Mouse (Mus musculus): ENCODE measurements at regions not wholly inside any gene's neighbourhood (a gene's known extent, or its start where the extent isn't known, plus 50 kb on each side); places are given as distances from the start of the nearest gene placed in this dataset.

GRCm38 (mm10) chr16:51925639-51926038, 105.4 kb upstream of the Cblb start:
- H3K36me3 ChIP-seq (ENCODE audit: control insufficient read depth, insufficient read depth, low read length), result no peaks in the 10 kb centered on the region
- ATAC-seq (ENCODE audit: low FRiP score, low read depth) (no peak), DNase-seq (ENCODE audit: low spot score) (no peak)
- H3K9ac ChIP-seq (ENCODE audit: low read depth, low read length, severe bottlenecking), result no peak overlapping the region
- TF ChIP-seq POLR2A (IDR thresholded peaks at IDR 0.05; ENCODE audit: borderline replicate concordance, extremely low read depth, insufficient read depth, insufficient read length), result no peak
- no peaks in the 10 kb centered on the region for H3K27me3 ChIP-seq (ENCODE audit: control insufficient read depth, insufficient read depth, low read length)
- H3K27ac ChIP-seq (replicated peaks; ENCODE audit: low read depth, low read length), result no peak overlapping the region
- H3K4me3 ChIP-seq (replicated peaks; ENCODE audit: low read length), result no peak overlapping the region
- 78% methylated on average over 3 of the region's 3 CpGs for WGBS
- no peaks in the 10 kb centered on the region for H3K9me3 ChIP-seq (ENCODE audit: control insufficient read depth, low read length)
- H3K4me2 ChIP-seq (replicated peaks; ENCODE audit: low read depth, low read length, severe bottlenecking), result no peak overlapping the region
- H3K4me1 ChIP-seq (ENCODE audit: control insufficient read depth, insufficient read depth, low read length), result no peaks in the 10 kb centered on the region

GRCm38 (mm10) chr16:51933122-51933521, 97.9 kb upstream of the Cblb start:
- no peaks in the 10 kb centered on the region for H3K4me1 ChIP-seq (ENCODE audit: control insufficient read depth, insufficient read depth, low read length)
- WGBS, result 78% methylated on average over 2 of the region's 2 CpGs
- ATAC-seq (ENCODE audit: low FRiP score, low read depth) (no peak), DNase-seq (ENCODE audit: low spot score) (no peak)
- TF ChIP-seq POLR2A (IDR thresholded peaks at IDR 0.05; ENCODE audit: borderline replicate concordance, extremely low read depth, insufficient read depth, insufficient read length), result no peak
- no peaks in the 10 kb centered on the region for H3K27me3 ChIP-seq (ENCODE audit: control insufficient read depth, insufficient read depth, low read length)
- no peak overlapping the region for H3K4me3 ChIP-seq (replicated peaks; ENCODE audit: low read length)
- no peak overlapping the region for H3K9ac ChIP-seq (ENCODE audit: low read depth, low read length, severe bottlenecking)
- H3K4me2 ChIP-seq (replicated peaks; ENCODE audit: low read depth, low read length, severe bottlenecking), result no peak overlapping the region
- H3K27ac ChIP-seq (replicated peaks; ENCODE audit: low read depth, low read length), result no peak overlapping the region
- H3K9me3 ChIP-seq (ENCODE audit: control insufficient read depth, low read length), result no peaks in the 10 kb centered on the region
- no peaks in the 10 kb centered on the region for H3K36me3 ChIP-seq (ENCODE audit: control insufficient read depth, insufficient read depth, low read length)

- H3K4me3 ChIP-seq (replicated peaks; ENCODE audit: low read length), result no peak overlapping the region
- no peaks in the 10 kb centered on the region for H3K27me3 ChIP-seq (ENCODE audit: control insufficient read depth, insufficient read depth, low read length)
- ATAC-seq (ENCODE audit: low FRiP score, low read depth) (no peak), DNase-seq (ENCODE audit: low spot score) (no peak)
- no peak overlapping the region for H3K4me2 ChIP-seq (replicated peaks; ENCODE audit: low read depth, low read length, severe bottlenecking)
- no peak overlapping the region for H3K9ac ChIP-seq (ENCODE audit: low read depth, low read length, severe bottlenecking)
- no peak for TF ChIP-seq POLR2A (IDR thresholded peaks at IDR 0.05; ENCODE audit: borderline replicate concordance, extremely low read depth, insufficient read depth, insufficient read length)
- WGBS, result 80% methylated on average over 3 of the region's 3 CpGs
- H3K36me3 ChIP-seq (ENCODE audit: control insufficient read depth, insufficient read depth, low read length), result no peaks in the 10 kb centered on the region
- H3K9me3 ChIP-seq (ENCODE audit: control insufficient read depth, low read length), result no peaks in the 10 kb centered on the region
- H3K27ac ChIP-seq (replicated peaks; ENCODE audit: low read depth, low read length), result no peak overlapping the region
- no peaks in the 10 kb centered on the region for H3K4me1 ChIP-seq (ENCODE audit: control insufficient read depth, insufficient read depth, low read length)
These were observed 97.1 kb upstream of the Cblb start for GRCm38 (mm10) chr16:51933965-51934364.

GRCm38 (mm10) chr16:51937298-51937697, 93.7 kb upstream of the Cblb start:
- Histone ChIP-seq H3K4me2 (replicated peaks; ENCODE audit: low read depth, low read length, severe bottlenecking) (no peak overlapping the region), H3K9ac (ENCODE audit: low read depth, low read length, severe bottlenecking) (no peak overlapping the region), H3K27ac (replicated peaks; ENCODE audit: low read depth, low read length) (no peak overlapping the region), H3K36me3 (ENCODE audit: control insufficient read depth, insufficient read depth, low read length) (no peaks in the 10 kb centered on the region), H3K9me3 (ENCODE audit: control insufficient read depth, low read length) (no peaks in the 10 kb centered on the region), H3K27me3 (ENCODE audit: control insufficient read depth, insufficient read depth, low read length) (no peaks in the 10 kb centered on the region), H3K4me3 (replicated peaks; ENCODE audit: low read length) (no peak overlapping the region), H3K4me1 (ENCODE audit: control insufficient read depth, insufficient read depth, low read length) (no peaks in the 10 kb centered on the region)
- DNase-seq (ENCODE audit: low spot score) (peak; percentile 37), ATAC-seq (ENCODE audit: low FRiP score, low read depth) (peak; percentile 47; the same call in 1 of the 2 replicates)
- 72% methylated on average over 9 of the region's 9 CpGs for WGBS
- no peak for TF ChIP-seq POLR2A (IDR thresholded peaks at IDR 0.05; ENCODE audit: borderline replicate concordance, extremely low read depth, insufficient read depth, insufficient read length)

- Histone ChIP-seq H3K36me3 (ENCODE audit: control insufficient read depth, insufficient read depth, low read length) (no peaks in the 10 kb centered on the region), H3K4me2 (replicated peaks; ENCODE audit: low read depth, low read length, severe bottlenecking) (no peak overlapping the region), H3K9ac (ENCODE audit: low read depth, low read length, severe bottlenecking) (no peak overlapping the region), H3K9me3 (ENCODE audit: control insufficient read depth, low read length) (no peaks in the 10 kb centered on the region), H3K4me1 (ENCODE audit: control insufficient read depth, insufficient read depth, low read length) (no peaks in the 10 kb centered on the region), H3K27ac (replicated peaks; ENCODE audit: low read depth, low read length) (no peak overlapping the region), H3K4me3 (replicated peaks; ENCODE audit: low read length) (no peak overlapping the region), H3K27me3 (ENCODE audit: control insufficient read depth, insufficient read depth, low read length) (no peaks in the 10 kb centered on the region)
- 81% methylated on average over 5 of the region's 5 CpGs for WGBS
- TF ChIP-seq POLR2A (IDR thresholded peaks at IDR 0.05; ENCODE audit: borderline replicate concordance, extremely low read depth, insufficient read depth, insufficient read length), result no peak
- ATAC-seq (ENCODE audit: low FRiP score, low read depth) (no peak), DNase-seq (ENCODE audit: low spot score) (no peak)
These were observed 92.0 kb upstream of the Cblb start for GRCm38 (mm10) chr16:51939061-51939460.

GRCm38 (mm10) chr16:51940574-51940973, 90.5 kb upstream of the Cblb start:
- no peaks in the 10 kb centered on the region for H3K4me1 ChIP-seq (ENCODE audit: control insufficient read depth, insufficient read depth, low read length)
- DNase-seq (ENCODE audit: low spot score) (no peak), ATAC-seq (ENCODE audit: low FRiP score, low read depth) (no peak)
- H3K4me2 ChIP-seq (replicated peaks; ENCODE audit: low read depth, low read length, severe bottlenecking), result no peak overlapping the region
- H3K27ac ChIP-seq (replicated peaks; ENCODE audit: low read depth, low read length), result no peak overlapping the region
- H3K36me3 ChIP-seq (ENCODE audit: control insufficient read depth, insufficient read depth, low read length), result no peaks in the 10 kb centered on the region
- no peak for TF ChIP-seq POLR2A (IDR thresholded peaks at IDR 0.05; ENCODE audit: borderline replicate concordance, extremely low read depth, insufficient read depth, insufficient read length)
- H3K9me3 ChIP-seq (ENCODE audit: control insufficient read depth, low read length), result no peaks in the 10 kb centered on the region
- no peak overlapping the region for H3K9ac ChIP-seq (ENCODE audit: low read depth, low read length, severe bottlenecking)
- H3K4me3 ChIP-seq (replicated peaks; ENCODE audit: low read length), result no peak overlapping the region
- H3K27me3 ChIP-seq (ENCODE audit: control insufficient read depth, insufficient read depth, low read length), result no peaks in the 10 kb centered on the region
